Mouse (Mus musculus): Measurements from ENCODE around the gene Tmem206.

GRCm38 (mm10) chr1:191324733-191325590 is 750 bp upstream of the Tmem206 start:
- TF ChIP-seq CTCF (IDR thresholded peaks at IDR 0.05; ENCODE audit: control insufficient read depth, insufficient read depth, insufficient replicate concordance, low read depth, low read length) (no peak), POLR2A (IDR thresholded peaks at IDR 0.05; ENCODE audit: control insufficient read depth, low read depth, low read length) (no peak)
